Mouse (Mus musculus) liver, postnatal 0 days (tissue): Measurements from ENCODE around the gene Pcsk5.

Experiments
- CTCF ChIP-seq: sonication (generic); IDR thresholded peaks from 2 replicates; pipeline ENCODE4 v1.5.1; 2016; ENCODE audit warnings: antibody characterized with exemption, low read depth
- EP300 ChIP-seq: IDR thresholded peaks from 2 replicates; pipeline ENCODE4 v1.6.1; 2016; ENCODE audit warnings: antibody characterized with exemption, low read depth, mild to moderate bottlenecking

DNA sequence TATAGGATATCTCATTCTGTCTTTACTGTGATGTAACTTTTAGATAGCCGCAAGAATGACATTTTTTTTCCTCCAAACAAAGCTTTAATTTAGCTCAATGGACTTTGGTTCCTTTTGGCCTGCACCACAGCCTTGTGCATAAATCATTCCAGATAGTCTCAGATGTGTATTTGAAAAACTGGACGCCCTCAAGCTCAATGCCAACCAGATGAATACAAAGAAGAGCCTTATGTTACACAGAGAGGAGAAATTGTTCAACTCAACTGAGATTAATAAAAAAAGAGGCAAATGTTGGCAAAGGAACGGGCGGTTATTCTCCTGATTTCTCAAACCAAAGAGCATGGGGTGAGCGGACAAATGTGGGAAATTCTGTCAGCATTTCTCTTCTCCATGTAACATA lies 75.8 kb downstream of the Pcsk5 start:
- TF ChIP-seq CTCF, result no peak
- TF ChIP-seq EP300, result no peak
